Mouse (Mus musculus): ENCODE data around the gene Uvrag.

- TF ChIP-seq CTCF (IDR thresholded peaks at IDR 0.05; ENCODE audit: low read depth, low read length) (no peak), TAL1 (conservative IDR thresholded peaks at IDR 0.05; ENCODE audit: low read depth, low read length) (no peak), GATA2 (IDR thresholded peaks at IDR 0.05; ENCODE audit: borderline replicate concordance, low read depth, low read length) (no peak), POLR2AphosphoS5 (IDR thresholded peaks at IDR 0.05; ENCODE audit: insufficient replicate concordance, low read depth, low read length) (no peak)
Measured at GRCm38 (mm10) chr7:98998722-98999121, 142.2 kb downstream of the Uvrag start.

Data from G1E (cell line).